Mouse (Mus musculus) olfactory bulb, adult 2 months (tissue): ENCODE measurements around the gene Art2b.

ENCODE experiments used
- CTCF ChIP-seq: fragments of 200-500 bp; IDR thresholded peaks from 2 replicates; pipeline ENCODE4 v1.5.1; 2012; ENCODE audit warnings: low read depth, mild to moderate bottlenecking, low read length, moderate library complexity; ENCODE audit not compliant: insufficient read depth
- POLR2A ChIP-seq: fragments of 200-500 bp; IDR thresholded peaks from 2 replicates; pipeline ENCODE4 v1.6.1; 2012; ENCODE audit warnings: mild to moderate bottlenecking, low read depth, low read length, moderate library complexity; ENCODE audit not compliant: insufficient read depth

DNA sequence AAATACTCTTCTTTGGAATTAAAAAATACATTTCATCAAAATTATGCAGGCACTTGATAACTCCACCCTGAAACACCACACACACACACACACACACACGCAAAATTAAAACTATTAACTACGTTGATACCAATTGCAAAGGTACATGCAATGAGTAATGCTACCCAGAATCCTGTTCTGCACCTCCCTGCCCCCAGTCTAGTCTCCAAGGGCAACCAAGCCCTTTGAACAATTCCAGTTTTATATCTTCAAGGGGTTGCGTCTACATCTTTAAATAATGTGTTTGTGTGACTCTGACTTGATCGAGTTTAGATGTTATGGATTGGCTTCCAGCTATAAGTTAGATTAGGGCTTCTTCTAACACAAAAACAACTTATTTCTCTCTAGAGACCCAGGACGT, 49.9 kb downstream of the Art2b start:
- TF ChIP-seq CTCF (no peak), POLR2A (no peak)
